In genomic region chr7:27590566-27591213, GRCm38 (mm10) we compare ENCODE assay signal across 7 mouse cellular contexts. TPM values are rescaled to one million over a fixed set of nuclear protein-coding genes. Genes with fewer than 3 reads are reported as not detected.
A peak's percentile ranks its signal among the peaks of the same experiment; 100 is the strongest.
DNase-seq lines count a peak whose midpoint lies in the region; ATAC-seq and TF ChIP-seq lines count a peak whose summit lies in the region.

No protein-coding gene starts in this region.

- no peaks in the 10 kb centered on the region for H3K36me3 ChIP-seq in spleen, adult 2 months (ENCODE audit: control insufficient read depth, insufficient read depth, low read length)
- H3K36me3 ChIP-seq in embryonic facial prominence, embryonic 14.5 days (ENCODE audit: control insufficient read depth, insufficient read depth, low read length) = peaks cover 11% of the 10 kb centered on the region; the same call in 1 of the 2 replicates
- H3K36me3 ChIP-seq in limb, embryonic 10.5 days = peaks cover 15% of the 10 kb centered on the region
- H3K36me3 ChIP-seq in splenic B cell, adult 2 months (ENCODE audit: control insufficient read depth, insufficient read depth, low read length, poor library complexity, severe bottlenecking) = no peaks in the 10 kb centered on the region

- H3K4me3 ChIP-seq in spleen, adult 2 months (ENCODE audit: extremely low read depth, insufficient read depth, insufficient read length) = peak overlapping the region; percentile 50; the same call in 1 of the 2 replicates
- peak overlapping the region; percentile 79 for H3K4me3 ChIP-seq in embryonic facial prominence, embryonic 14.5 days (ENCODE audit: low read depth, low read length)
- H3K4me3 ChIP-seq in limb, embryonic 10.5 days = peak overlapping the region; percentile 79

- peak in 1 of 2 experiments; percentile 24 for DNase-seq in spleen, adult 2 months (ENCODE audit: low read depth in 1 of 2, low spot score in 2 of 2)
- no peak for DNase-seq in spleen, adult 18-20 months
- no peak for DNase-seq in embryonic facial prominence, embryonic 14.5 days (ENCODE audit: low spot score)
- no peak for DNase-seq in limb, embryonic 10.5 days (ENCODE audit: low spot score)
- DNase-seq in splenic B cell, adult 2 months (ENCODE audit: low read depth, low spot score) = peak; percentile 56
- DNase-seq in T-cell, adult 2 months (ENCODE audit: low spot score) = no peak
- DNase-seq in urinary bladder, postnatal 36 days (ENCODE audit: low spot score in 2 of 2) = no peak

- H3K9ac ChIP-seq in embryonic facial prominence, embryonic 14.5 days (ENCODE audit: low read depth, low read length) = peak overlapping the region; percentile 86

- ATAC-seq in embryonic facial prominence, embryonic 14.5 days (ENCODE audit: low read depth) = no peak

- H3K4me1 ChIP-seq in spleen, adult 2 months (ENCODE audit: control insufficient read depth, insufficient read depth, insufficient read length) = peaks cover 6% of the 10 kb centered on the region; the same call in 1 of the 2 replicates
- H3K4me1 ChIP-seq in embryonic facial prominence, embryonic 14.5 days (ENCODE audit: control insufficient read depth, insufficient read depth, low read length) = peaks cover 10% of the 10 kb centered on the region; the same call in 1 of the 2 replicates
- peaks cover 15% of the 10 kb centered on the region for H3K4me1 ChIP-seq in limb, embryonic 10.5 days

- no peaks in the 10 kb centered on the region for H3K9me3 ChIP-seq in embryonic facial prominence, embryonic 14.5 days (ENCODE audit: control insufficient read depth, low read length)
- no peaks in the 10 kb centered on the region for H3K9me3 ChIP-seq in limb, embryonic 10.5 days (replicated peaks)

- no peaks in the 10 kb centered on the region for H3K27me3 ChIP-seq in spleen, adult 2 months (ENCODE audit: control insufficient read depth, insufficient read depth, low read length)
- no peaks in the 10 kb centered on the region for H3K27me3 ChIP-seq in embryonic facial prominence, embryonic 14.5 days (replicated peaks; ENCODE audit: control insufficient read depth, insufficient read depth, low read length)
- H3K27me3 ChIP-seq in limb, embryonic 10.5 days (ENCODE audit: low read depth, poor library complexity, severe bottlenecking) = no peaks in the 10 kb centered on the region
- no peaks in the 10 kb centered on the region for H3K27me3 ChIP-seq in splenic B cell, adult 2 months (ENCODE audit: control insufficient read depth, insufficient read depth, low read length, poor library complexity, severe bottlenecking)

- WGBS in spleen, adult 2 months = 56% methylated on average over 4 of the region's 4 CpGs
- 55% methylated on average over 4 of the region's 4 CpGs for WGBS in embryonic facial prominence, embryonic 14.5 days
- 62% methylated on average over 4 of the region's 4 CpGs for WGBS in limb, embryonic 10.5 days

- H3K27ac ChIP-seq in spleen, adult 2 months (ENCODE audit: insufficient read depth, low read length) = peak overlapping the region; percentile 66; the same call in 1 of the 2 replicates
- peak overlapping the region; percentile 98 for H3K27ac ChIP-seq in embryonic facial prominence, embryonic 14.5 days (replicated peaks; ENCODE audit: low read depth, low read length)
- H3K27ac ChIP-seq in limb, embryonic 10.5 days = peak overlapping the region; percentile 96

- H3K4me2 ChIP-seq in embryonic facial prominence, embryonic 14.5 days (ENCODE audit: low read depth, low read length) = peak overlapping the region; percentile 71

- TF ChIP-seq CTCF in spleen, adult 2 months (IDR thresholded peaks at IDR 0.05; ENCODE audit: extremely low read depth, insufficient read depth, insufficient read length, insufficient replicate concordance) = no peak

- TF ChIP-seq POLR2A in spleen, adult 2 months (IDR thresholded peaks at IDR 0.05; ENCODE audit: low read depth, low read length) = no peak

RNA-seq across cellular contexts. Expression of gene Akt2, which starts 0.7 kb away (rescaled TPM):
- 48.7 and 48.8 TPM in 2 replicates for polyA plus RNA-seq in spleen, adult 2 months (2012; rRNA removed)
- 114 and 123 TPM in 2 replicates for polyA plus RNA-seq in embryonic facial prominence, embryonic 14.5 days (2014; fragmentation: Nextera tagmentation; extraction: Ambion mirVana)
- polyA plus RNA-seq in limb, embryonic 10.5 days (2016; fragmentation: Nextera tagmentation; extraction: Ambion mirVana) = 91.3 and 95.0 TPM in 2 replicates

RNA-seq across cellular contexts. Expression of gene 2310022A10Rik, which starts 37.7 kb away (rescaled TPM):
- polyA plus RNA-seq in spleen, adult 2 months (2012; rRNA removed) = 25.9 and 26.5 TPM in 2 replicates
- polyA plus RNA-seq in embryonic facial prominence, embryonic 14.5 days (2014; fragmentation: Nextera tagmentation; extraction: Ambion mirVana) = 28.7 and 32.7 TPM in 2 replicates
- 40.8 and 41.2 TPM in 2 replicates for polyA plus RNA-seq in limb, embryonic 10.5 days (2016; fragmentation: Nextera tagmentation; extraction: Ambion mirVana)

RNA-seq across cellular contexts. Expression of gene Pld3, which starts 37.7 kb away (rescaled TPM):
- 266 and 280 TPM in 2 replicates for polyA plus RNA-seq in spleen, adult 2 months (2012; rRNA removed)
- 111 TPM in 2 replicates for polyA plus RNA-seq in embryonic facial prominence, embryonic 14.5 days (2014; fragmentation: Nextera tagmentation; extraction: Ambion mirVana)
- polyA plus RNA-seq in limb, embryonic 10.5 days (2016; fragmentation: Nextera tagmentation; extraction: Ambion mirVana) = 31.6 and 49.5 TPM in 2 replicates
